Mouse (Mus musculus) liver, adult 2 months (tissue): ENCODE data around the gene Lrp1.

Experiments used
- CTCF ChIP-seq: fragments of 200-500 bp; IDR thresholded peaks from 2 replicates; pipeline ENCODE4 v1.5.1; 2011; ENCODE audit warnings: low read depth, low read length, control low read depth
- POLR2A ChIP-seq: fragments of 200-500 bp; IDR thresholded peaks from 2 replicates; pipeline ENCODE4 v1.6.1; 2011; ENCODE audit warnings: low read length, control low read depth; ENCODE audit not compliant: insufficient read depth; ENCODE audit errors: extremely low read depth

DNA sequence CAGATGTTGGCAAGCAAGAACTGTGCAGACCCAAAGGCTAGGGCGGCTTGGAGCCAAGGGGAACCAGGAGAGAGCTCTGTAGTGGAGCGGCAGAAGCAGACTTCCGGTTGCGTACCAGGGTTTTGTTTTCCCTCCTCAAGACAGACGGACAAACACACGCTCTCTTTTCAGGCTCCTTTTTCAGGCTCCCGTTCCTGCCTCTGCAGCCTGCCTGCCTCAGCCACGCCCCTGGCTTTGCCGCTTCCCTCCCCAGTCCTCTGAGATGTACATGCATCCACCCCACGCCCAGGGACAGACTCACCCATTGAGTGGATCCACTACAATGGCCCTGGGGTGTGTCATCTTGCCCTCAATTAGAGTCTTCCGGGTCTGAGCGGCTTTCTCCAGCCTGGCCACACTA, 30.7 kb downstream of the Lrp1 start:
- no peak for TF ChIP-seq CTCF
- TF ChIP-seq POLR2A, result no peak
